Mouse (Mus musculus): ENCODE data around the gene Ywhae. TPM values are rescaled to one million over a fixed set of nuclear protein-coding genes. Genes with fewer than 3 reads are reported as not detected.

The Ywhae gene
- total RNA-seq, 2 experiments from 2014 or later = 545 to 577 TPM

DNA sequence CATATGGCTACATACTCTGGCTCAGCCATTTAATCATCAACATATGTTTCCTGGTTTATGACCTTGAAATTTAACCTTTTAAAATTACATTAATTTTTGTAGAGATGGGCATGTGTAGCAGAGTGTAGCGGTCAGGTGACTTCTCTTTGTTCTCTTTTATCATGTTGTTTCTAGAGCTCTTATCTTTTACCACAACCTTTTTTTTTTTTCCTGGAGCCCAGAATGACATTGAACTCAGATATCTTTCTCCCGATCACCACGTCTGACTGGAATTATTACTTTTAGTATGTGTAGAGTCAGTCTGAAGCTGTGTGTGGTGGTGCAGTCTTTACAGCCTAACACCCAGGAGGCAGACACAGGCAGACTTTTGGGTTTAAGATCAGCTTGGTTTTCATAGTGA is 8.9 kb downstream of the Ywhae start:
- DNase-seq = no peak
- intact Hi-C loops (cut with DNase I) = no loop called here
- TF ChIP-seq CTCF (IDR thresholded peaks at IDR 0.05) = no peak
- no peak overlapping the region for H3K4me3 ChIP-seq
- H3K27ac ChIP-seq = peak overlapping the region; percentile 79

DNA sequence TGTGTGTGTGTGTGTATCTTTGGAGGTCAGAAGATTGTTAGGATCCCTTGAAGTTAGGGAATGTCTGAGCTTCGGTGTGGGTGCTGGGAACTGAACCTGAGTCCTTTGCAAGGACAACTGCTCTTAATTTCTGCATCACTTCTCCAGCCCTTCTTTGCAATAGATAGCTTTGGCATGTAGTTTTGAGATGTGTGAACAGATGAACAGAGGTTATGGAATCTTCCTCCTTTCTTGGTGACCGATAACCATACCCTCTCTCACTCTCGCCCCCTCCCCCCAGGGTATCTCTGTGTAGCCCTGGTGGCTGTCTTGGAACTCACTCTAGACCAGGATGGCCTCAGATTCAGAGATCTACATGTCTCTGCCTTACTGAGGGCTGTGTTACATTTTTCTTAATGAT is 12.1 kb downstream of the Ywhae start:
- intact Hi-C loops (cut with DNase I) = no loop called here
- Histone ChIP-seq H3K27ac (peak overlapping the region; percentile 66), H3K4me3 (no peak overlapping the region)
- TF ChIP-seq CTCF (IDR thresholded peaks at IDR 0.05) = no peak
- no peak for DNase-seq

DNA sequence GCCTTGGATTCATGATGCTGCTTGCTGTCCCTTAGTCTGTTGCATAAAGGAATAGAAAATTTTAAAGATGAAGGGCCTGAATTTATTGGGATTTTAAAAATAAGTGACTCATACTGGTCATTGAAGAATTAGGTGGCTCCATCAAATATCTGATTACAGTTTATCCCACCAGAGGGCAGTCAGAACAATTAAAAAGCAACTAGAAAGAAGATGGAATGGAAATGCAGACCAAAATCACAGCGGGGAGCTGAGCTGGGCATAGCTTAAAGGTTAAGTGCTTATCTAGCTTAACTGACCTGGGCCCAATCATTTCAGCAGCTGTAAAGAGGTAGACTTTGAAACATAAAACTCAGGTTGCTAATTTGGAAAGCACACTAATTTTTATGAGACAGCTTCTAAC is 17.9 kb downstream of the Ywhae start:
- H3K4me3 ChIP-seq = peak overlapping the region; percentile 8
- DNase-seq = no peak
- peak; percentile 36; the same call in 1 of the 2 replicates for TF ChIP-seq CTCF (IDR thresholded peaks at IDR 0.05)
- peak overlapping the region; percentile 83 for H3K27ac ChIP-seq
- intact Hi-C loops (cut with DNase I) = loop anchor here (5.0 kb wide), 1 partner anchor 118 kb away; the partner anchor contains the start of gene Inpp5k

DNA sequence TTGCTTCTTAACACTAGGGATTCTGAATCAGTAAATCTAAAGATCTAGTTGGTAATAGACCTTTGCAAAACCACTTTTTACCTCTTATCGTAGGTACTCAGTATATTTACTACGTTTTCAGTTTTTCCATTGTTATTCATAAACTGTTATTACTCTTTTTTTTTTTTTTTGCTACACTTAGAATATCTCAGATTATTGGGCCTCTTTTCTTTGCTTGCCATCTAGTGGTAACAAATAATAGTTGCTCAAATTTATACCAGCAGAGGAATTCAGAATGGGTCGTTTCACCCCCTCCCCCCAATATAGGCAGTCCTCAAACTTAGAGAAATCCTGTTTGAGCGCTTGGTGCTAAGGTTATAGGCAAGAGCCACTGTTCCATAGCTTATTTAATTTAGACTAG is 18.4 kb downstream of the Ywhae start:
- TF ChIP-seq CTCF (IDR thresholded peaks at IDR 0.05) = peak; percentile 47
- H3K4me3 ChIP-seq = peak overlapping the region; percentile 8
- H3K27ac ChIP-seq = peak overlapping the region; percentile 83
- intact Hi-C loops (cut with DNase I) = loop anchor here (5.0 kb wide), 1 partner anchor 119 kb away; the partner anchor contains the start of gene Inpp5k
- DNase-seq = no peak

DNA sequence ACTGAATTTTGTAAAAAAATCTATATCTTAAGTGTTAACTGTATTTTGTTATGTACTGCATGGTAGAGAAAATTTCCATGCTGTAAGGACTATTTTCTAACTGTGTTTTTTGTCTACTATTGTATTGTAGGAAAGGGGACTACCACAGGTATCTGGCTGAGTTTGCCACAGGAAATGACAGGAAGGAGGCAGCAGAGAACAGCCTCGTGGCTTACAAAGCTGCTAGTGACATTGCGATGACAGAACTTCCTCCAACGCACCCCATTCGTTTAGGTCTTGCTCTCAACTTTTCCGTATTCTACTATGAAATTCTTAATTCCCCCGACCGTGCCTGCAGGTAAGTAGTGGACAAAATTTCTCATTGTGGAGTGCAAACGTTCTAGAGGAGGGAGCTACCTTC is 24.0 kb downstream of the Ywhae start:
- TF ChIP-seq CTCF (IDR thresholded peaks at IDR 0.05) = no peak
- intact Hi-C loops (cut with DNase I) = loop anchor here (5.0 kb wide), 1 partner anchor 39 kb away; no protein-coding TSS in a partner anchor
- peak; percentile 7 for DNase-seq
- H3K4me3 ChIP-seq = no peak overlapping the region
- H3K27ac ChIP-seq = peak overlapping the region; percentile 82; the same call in 1 of the 2 replicates

DNA sequence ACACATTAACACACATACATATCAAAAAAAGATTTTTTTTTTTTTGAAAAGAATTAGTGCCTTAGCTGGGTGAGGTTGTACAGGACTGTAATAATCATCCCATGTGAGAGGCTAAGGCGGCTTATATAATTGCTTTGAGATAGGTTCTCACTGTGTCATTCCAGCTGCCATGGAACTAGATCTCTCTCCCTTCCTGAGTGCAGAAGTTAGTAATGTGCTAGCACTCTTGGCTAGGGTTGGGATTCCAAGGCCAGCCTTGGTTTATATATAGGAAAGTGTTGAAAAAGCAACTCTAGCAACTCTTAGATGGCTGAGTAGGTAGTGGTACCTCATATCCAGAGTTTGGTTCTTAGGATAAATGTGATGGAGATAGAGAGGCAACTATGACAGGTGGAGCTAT is 25.9 kb downstream of the Ywhae start:
- peak; percentile 41 for DNase-seq
- TF ChIP-seq CTCF (IDR thresholded peaks at IDR 0.05) = no peak
- intact Hi-C loops (cut with DNase I) = loop anchor here (5.0 kb wide), 1 partner anchor 41 kb away; no protein-coding TSS in a partner anchor
- Histone ChIP-seq H3K4me3 (no peak overlapping the region; the same call in 1 of the 2 replicates), H3K27ac (peak overlapping the region; percentile 82)

DNA sequence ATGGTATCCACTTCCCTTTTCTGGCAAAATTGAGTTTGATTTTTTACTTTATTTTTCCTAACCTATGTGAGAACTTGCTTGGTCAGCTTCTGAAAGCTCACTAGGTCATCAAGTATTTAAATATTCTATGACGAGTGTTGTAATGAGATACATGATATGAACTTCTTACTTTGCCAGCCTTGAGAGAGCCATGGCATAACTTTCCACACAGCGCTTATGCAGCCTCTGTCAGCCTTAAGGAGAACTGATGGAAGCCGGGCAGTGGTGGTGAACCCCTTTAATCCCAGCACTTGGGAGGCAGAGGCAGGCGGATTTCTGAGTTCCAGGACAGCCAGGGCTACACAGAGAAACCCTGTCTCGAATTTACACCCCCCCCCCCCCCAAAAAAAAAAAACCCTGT is 28.1 kb downstream of the Ywhae start:
- peak; percentile 41 for DNase-seq
- intact Hi-C loops (cut with DNase I) = no loop called here
- peak overlapping the region; percentile 18; the same call in 1 of the 2 replicates for H3K4me3 ChIP-seq
- peak overlapping the region; percentile 82 for H3K27ac ChIP-seq
- TF ChIP-seq CTCF (IDR thresholded peaks at IDR 0.05) = no peak

DNA sequence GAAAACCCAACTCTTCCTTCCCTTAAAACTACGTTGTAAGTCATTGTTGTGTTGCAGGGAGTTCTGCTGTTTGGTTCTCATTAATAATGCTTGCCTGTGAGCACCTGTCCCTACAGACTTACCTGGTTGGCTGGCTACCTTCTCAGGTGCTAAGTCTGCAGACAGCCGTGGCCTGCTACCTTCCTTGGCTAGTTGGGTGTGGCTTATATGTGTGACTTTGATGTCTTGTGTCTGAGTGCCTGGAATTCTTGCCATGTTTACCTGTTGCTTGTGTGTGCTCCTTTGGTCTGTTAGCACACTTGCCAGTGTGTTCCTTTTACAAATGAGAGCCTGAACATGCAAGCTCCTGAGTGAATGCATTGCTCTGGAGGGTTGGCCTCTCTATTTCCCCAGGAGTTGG is 30.0 kb downstream of the Ywhae start:
- no peak for TF ChIP-seq CTCF (IDR thresholded peaks at IDR 0.05)
- H3K27ac ChIP-seq = peak overlapping the region; percentile 44
- intact Hi-C loops (cut with DNase I) = no loop called here
- peak; percentile 4 for DNase-seq
- no peak overlapping the region for H3K4me3 ChIP-seq

DNA sequence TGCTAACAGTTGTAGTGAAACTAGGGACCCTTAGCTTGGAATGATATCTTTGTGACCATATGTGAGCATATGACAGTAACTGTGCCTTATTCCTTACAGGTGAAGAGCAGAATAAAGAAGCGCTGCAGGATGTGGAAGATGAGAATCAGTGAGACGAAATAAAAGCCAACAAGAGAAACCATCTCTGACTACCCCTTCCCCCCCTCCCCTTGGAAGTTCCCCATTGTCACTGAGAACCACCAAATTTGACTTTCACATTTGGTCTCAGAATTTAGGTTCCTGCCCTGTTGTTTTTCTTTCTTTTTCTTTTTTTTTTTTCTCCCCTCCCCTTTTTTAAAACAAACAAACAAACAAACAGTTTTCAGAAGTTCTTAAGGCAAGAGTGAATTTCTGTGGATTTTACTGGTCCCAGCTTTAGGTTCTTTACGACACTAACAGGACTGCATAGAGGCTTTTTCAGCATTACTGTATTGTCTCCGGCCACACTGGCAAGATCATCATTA is 31.9 kb downstream of the Ywhae start:
- no peak for DNase-seq
- intact Hi-C loops (cut with DNase I) = no loop called here
- TF ChIP-seq CTCF (IDR thresholded peaks at IDR 0.05) = no peak
- Histone ChIP-seq H3K4me3 (no peak overlapping the region), H3K27ac (peak overlapping the region; percentile 24; the same call in 1 of the 2 replicates)

DNA sequence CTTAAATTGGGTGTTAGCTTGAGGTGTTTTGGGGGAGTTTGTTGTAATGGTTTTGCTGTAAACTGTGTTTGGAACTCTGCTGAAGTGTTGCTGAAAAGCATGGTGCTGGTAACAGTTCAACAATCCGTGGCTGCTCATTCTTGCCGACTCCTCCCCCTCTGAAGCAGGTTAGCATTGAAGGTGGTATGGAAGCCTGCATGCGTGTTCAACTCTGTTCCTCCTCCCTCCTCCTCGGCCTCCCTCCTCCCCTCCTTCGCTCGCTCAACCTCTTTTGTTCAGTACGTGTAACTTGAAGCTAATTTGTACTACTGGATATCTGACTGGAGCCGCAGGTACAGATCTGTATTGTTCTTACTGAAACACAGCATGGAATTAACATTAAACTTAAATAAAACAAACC is 32.5 kb downstream of the Ywhae start:
- DNase-seq = no peak
- peak overlapping the region; percentile 29; the same call in 1 of the 2 replicates for H3K27ac ChIP-seq
- no peak overlapping the region for H3K4me3 ChIP-seq
- intact Hi-C loops (cut with DNase I) = no loop called here
- no peak for TF ChIP-seq CTCF (IDR thresholded peaks at IDR 0.05)

DNA sequence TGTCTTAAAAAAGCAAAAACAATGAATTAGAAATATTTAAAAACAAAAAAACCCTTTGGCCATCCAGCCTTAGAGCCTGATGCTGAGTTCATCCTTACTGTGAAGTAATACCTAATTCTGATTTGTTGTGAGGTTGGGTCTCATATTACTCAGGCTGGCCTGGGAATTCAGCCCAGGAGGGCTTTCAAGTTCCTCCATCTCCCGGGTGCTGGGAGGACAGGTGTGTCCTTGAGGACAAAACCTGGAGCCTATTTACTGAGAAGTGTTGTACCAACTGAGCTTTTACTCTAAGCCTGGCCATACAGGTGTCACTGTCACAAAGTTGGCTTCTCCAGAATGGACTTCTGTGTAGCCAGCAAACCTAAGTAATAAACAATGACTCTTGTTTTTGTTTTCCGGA is 34.3 kb downstream of the Ywhae start:
- no peak overlapping the region for H3K4me3 ChIP-seq
- intact Hi-C loops (cut with DNase I) = no loop called here
- TF ChIP-seq CTCF (IDR thresholded peaks at IDR 0.05) = no peak
- peak; percentile 57 for DNase-seq
- H3K27ac ChIP-seq = peak overlapping the region; percentile 85

DNA sequence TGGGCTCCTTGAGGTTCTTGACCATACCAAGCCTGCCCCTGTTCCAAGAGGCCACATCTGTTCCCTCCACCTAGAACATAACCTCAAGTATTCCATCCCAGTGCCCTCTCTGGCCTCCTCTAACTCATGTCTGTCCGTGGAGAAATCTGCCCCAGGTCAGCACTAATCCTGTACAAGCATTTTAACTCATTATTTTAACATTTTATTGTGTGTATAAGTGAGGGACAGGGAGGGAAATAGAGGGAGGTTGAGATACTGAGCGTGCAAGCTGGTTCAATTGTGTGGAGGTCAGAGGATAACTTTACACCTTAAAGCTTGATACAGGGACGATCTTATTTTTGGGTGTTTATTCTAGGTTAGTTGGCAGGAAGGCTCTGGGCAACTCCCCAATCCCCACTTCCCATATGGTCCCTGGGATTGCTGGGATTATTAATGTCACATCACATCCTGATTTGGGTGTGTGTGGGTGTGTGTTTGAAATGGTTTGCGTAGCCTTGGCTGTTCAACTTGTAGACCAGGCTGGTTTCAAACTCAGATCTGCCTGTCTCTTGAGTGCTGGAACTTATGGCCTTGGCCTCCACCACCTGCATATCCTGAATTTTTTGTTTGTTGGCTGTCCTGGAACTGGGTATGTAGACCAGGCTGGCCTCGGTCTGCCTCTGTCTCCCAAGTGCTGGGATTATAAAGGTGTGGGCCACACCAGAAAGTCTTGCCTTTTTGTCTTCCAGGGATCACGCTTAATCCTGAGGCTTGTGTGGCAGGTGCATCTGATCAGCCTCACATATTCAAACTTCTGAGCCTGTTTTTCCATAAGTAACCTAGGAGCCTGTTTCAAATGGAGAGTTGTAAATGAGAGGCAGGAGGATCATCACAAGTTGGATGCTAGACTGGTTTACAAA is 35.7 kb downstream of the Ywhae start:
- Histone ChIP-seq H3K4me3 (peak overlapping the region; percentile 62; the same call in 1 of the 2 replicates), H3K27ac (peak overlapping the region; percentile 85)
- intact Hi-C loops (cut with DNase I) = no loop called here
- DNase-seq = no peak
- no peak for TF ChIP-seq CTCF (IDR thresholded peaks at IDR 0.05)

DNA sequence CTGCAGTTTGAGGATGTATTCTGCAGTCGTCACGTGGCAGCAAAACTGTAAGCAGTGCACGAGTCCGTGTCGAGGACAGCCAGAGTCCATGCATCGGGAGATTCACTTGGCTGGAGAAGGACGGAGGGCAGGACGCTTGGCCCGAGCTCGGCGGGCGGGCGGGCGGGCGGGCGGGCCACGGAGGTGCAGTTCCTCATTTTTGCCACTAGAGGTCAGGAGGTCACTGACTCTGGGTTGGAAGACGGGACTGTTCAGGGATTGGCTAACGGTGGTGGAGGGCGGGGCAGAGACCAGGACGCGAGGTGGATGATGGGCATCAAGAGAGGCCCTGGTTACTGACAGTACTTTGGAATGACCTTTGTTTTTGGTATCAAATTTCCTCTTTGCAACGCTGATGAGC is 36.5 kb downstream of the Ywhae start:
- DNase-seq = peak; percentile 92
- TF ChIP-seq CTCF (IDR thresholded peaks at IDR 0.05) = no peak; the same call in 1 of the 2 replicates
- intact Hi-C loops (cut with DNase I) = no loop called here
- H3K4me3 ChIP-seq = peak overlapping the region; percentile 62
- peak overlapping the region; percentile 85 for H3K27ac ChIP-seq

All from gastrocnemius, adult 2 months (tissue).